Mouse (Mus musculus) stomach, embryonic 16.5 days (tissue): ENCODE measurements at regions not wholly inside any gene's neighbourhood (a gene's known extent, or its start where the extent isn't known, plus 50 kb on each side); places are given as distances from the start of the nearest gene placed in this dataset.

Experiments used
- ATAC-seq: fragments of 200-750 bp; cut with Nextera tagmentation; 2 replicates; pipeline ENCODE4 v1.8.0; 2017; ENCODE audit warnings: moderate number of reproducible peaks, moderate TSS enrichment; ENCODE audit not compliant: insufficient read depth, low FRiP score
- H3K27ac ChIP-seq: fragments of 300-500 bp; sonication (generic); 2 replicates; pipeline ENCODE4 v1.5.1; 2014; ENCODE audit warnings: low read length
- H3K27me3 ChIP-seq: fragments of 300-500 bp; sonication (generic); 2 replicates; pipeline ENCODE4 v1.6.1; 2014; ENCODE audit warnings: low read length, control low read depth, mixed read lengths; ENCODE audit not compliant: control insufficient read depth, insufficient read depth
- H3K36me3 ChIP-seq: fragments of 300-500 bp; sonication (generic); 2 replicates; pipeline ENCODE4 v1.6.1; 2014; ENCODE audit warnings: low read length; ENCODE audit not compliant: control insufficient read depth, insufficient read depth
- H3K4me1 ChIP-seq: fragments of 300-500 bp; sonication (generic); 2 replicates; pipeline ENCODE4 v1.6.1; 2014; ENCODE audit warnings: low read length, control low read depth, mixed read lengths; ENCODE audit not compliant: control insufficient read depth, insufficient read depth
- H3K4me2 ChIP-seq: fragments of 300-500 bp; sonication (generic); 2 replicates; pipeline ENCODE4 v1.6.1; 2014; ENCODE audit warnings: low read depth, low read length, mixed read lengths
- H3K4me3 ChIP-seq: fragments of 300-500 bp; sonication (generic); replicated peaks from 2 replicates; pipeline ENCODE4 v1.5.1; 2014; ENCODE audit warnings: mild to moderate bottlenecking, low read length
- H3K9ac ChIP-seq: fragments of 300-500 bp; sonication (generic); 2 replicates; pipeline ENCODE4 v1.6.1; 2014; ENCODE audit warnings: low read length
- H3K9me3 ChIP-seq: fragments of 300-500 bp; sonication (generic); replicated peaks from 2 replicates; pipeline ENCODE4 v1.6.1; 2016; ENCODE audit warnings: low read length, control low read depth; ENCODE audit not compliant: control insufficient read depth
- WGBS: fragments of 180-500 bp; shearing (Covaris S2); extraction: QIAGEN DNeasy Blood & Tissue Kit; methylation state at CpG from one replicate; pipeline ENCODE4 v1.1.7; 2014; 5-methylcytosine and 5-hydroxymethylcytosine counted together

DNA sequence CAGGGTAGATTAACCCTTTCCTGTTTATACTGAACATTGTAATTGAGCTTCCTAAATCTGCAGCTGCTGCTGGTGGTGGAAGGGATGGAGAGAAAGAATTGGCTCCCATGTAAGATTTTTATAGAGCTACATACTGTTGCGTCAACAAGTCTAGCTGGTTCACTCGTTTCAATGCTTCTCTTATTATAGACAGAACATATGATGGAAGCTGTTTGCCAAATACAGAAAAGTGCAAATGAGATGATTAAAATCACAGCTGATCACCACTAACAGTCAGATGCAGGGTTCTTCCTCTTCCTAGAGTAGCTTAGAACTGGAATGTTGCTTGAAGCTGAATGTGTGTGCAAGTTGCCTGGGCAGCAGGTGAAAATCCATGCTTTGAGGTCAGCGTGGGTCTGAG lies 152.8 kb downstream of the Ackr3 start:
- no peak overlapping the region for H3K4me2 ChIP-seq
- no peak for ATAC-seq
- H3K36me3 ChIP-seq, result no peaks in the 10 kb centered on the region
- H3K9me3 ChIP-seq, result no peaks in the 10 kb centered on the region
- H3K9ac ChIP-seq, result no peak overlapping the region
- no peaks in the 10 kb centered on the region for H3K27me3 ChIP-seq
- 78% methylated on average over 3 of the region's 3 CpGs for WGBS
- H3K27ac ChIP-seq, result no peak overlapping the region
- H3K4me3 ChIP-seq, result no peak overlapping the region
- H3K4me1 ChIP-seq, result peaks cover 20% of the 10 kb centered on the region

DNA sequence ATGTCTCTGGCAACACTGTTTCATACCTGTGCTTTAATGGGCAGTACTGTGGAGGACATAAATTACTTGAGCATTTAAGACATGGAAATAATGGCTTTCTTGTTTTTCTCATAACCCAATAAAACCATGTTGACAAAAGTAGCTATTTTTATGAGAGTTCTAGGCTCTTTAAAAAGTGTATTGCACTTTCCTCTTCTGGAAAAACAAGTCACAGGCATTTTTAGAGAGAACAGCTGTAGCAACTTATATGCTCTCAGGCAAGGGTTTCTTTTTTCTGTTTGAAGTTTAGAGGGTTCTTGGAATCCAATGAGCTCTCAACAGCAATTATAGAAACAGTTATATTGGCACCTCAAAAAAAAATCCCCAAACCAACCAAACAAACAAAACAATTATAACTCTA lies 153.6 kb downstream of the Ackr3 start:
- H3K4me3 ChIP-seq, result no peak overlapping the region

GRCm38 (mm10) chr1:90358971-90359370 lies 155.2 kb downstream of the Ackr3 start:
- 77% methylated on average over 2 of the region's 2 CpGs for WGBS
- H3K4me2 ChIP-seq, result no peak overlapping the region
- no peaks in the 10 kb centered on the region for H3K27me3 ChIP-seq
- H3K4me3 ChIP-seq, result no peak overlapping the region
- H3K9ac ChIP-seq, result no peak overlapping the region
- no peaks in the 10 kb centered on the region for H3K9me3 ChIP-seq
- H3K4me1 ChIP-seq, result peaks cover 3% of the 10 kb centered on the region; the same call in 1 of the 2 replicates
- no peak for ATAC-seq
- no peak overlapping the region for H3K27ac ChIP-seq
- no peaks in the 10 kb centered on the region for H3K36me3 ChIP-seq

More for the DNA sequence above, 153.6 kb downstream of the Ackr3 start:
- Histone ChIP-seq H3K4me2 (no peak overlapping the region), H3K27me3 (no peaks in the 10 kb centered on the region), H3K9me3 (no peaks in the 10 kb centered on the region), H3K27ac (no peak overlapping the region), H3K9ac (no peak overlapping the region), H3K4me1 (peaks cover 19% of the 10 kb centered on the region), H3K36me3 (no peaks in the 10 kb centered on the region)
- no peak for ATAC-seq

- no peak for ATAC-seq
- 61% methylated on average over 3 of the region's 3 CpGs for WGBS
- Histone ChIP-seq H3K4me2 (no peak overlapping the region), H3K36me3 (no peaks in the 10 kb centered on the region), H3K4me1 (no peaks in the 10 kb centered on the region), H3K27me3 (no peaks in the 10 kb centered on the region), H3K4me3 (no peak overlapping the region), H3K27ac (no peak overlapping the region), H3K9ac (no peak overlapping the region), H3K9me3 (no peaks in the 10 kb centered on the region)
Measured at GRCm38 (mm10) chr1:90360065-90360464, 156.3 kb downstream of the Ackr3 start.

DNA sequence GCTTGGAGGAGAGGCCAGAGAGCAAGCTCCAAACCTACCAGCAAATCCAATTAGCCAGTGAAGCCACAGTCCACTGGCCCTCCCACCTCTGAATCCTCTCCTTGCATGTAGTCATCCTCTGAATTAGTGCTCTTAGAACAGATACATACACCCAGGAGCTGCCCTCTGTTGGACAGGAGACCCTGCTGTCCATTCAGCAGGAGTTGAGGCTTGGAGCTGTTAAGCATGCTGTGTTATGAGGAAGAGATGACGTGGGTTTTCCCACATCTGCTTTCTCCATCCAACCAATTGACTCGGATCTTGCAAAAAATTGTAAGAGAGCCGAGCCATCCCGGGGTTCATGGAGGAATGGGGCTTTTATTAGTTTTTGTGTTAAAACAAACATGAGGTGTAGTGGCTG lies 160.7 kb downstream of the Ackr3 start:
- no peaks in the 10 kb centered on the region for H3K9me3 ChIP-seq
- no peaks in the 10 kb centered on the region for H3K4me1 ChIP-seq
- no peak overlapping the region for H3K27ac ChIP-seq
- H3K4me2 ChIP-seq, result no peak overlapping the region
- WGBS, result 66% methylated on average over 4 of the region's 4 CpGs
- no peaks in the 10 kb centered on the region for H3K27me3 ChIP-seq
- no peak overlapping the region for H3K9ac ChIP-seq
- ATAC-seq, result no peak
- no peaks in the 10 kb centered on the region for H3K36me3 ChIP-seq
- no peak overlapping the region for H3K4me3 ChIP-seq

DNA sequence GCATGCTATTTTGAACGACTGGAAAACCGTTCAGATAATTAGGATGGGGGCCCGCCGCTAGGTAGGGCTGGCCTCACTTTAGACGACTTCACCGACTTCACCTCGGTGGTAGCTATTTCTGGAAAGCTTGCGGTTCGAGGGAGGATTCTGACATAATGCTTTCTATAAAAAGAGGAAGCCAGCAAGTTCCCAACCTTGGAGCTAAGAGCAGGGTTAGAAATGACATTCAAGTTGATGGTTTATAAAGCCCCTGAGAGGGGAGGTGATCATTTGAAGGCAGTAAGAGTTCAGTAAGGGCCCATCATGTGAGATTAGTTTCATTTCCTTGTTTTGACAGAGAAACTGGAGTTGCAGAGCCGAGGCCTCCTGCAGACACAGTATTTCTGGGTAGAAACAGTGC lies 164.8 kb downstream of the Ackr3 start:
- no peak overlapping the region for H3K4me2 ChIP-seq
- ATAC-seq, result no peak
- H3K9me3 ChIP-seq, result no peaks in the 10 kb centered on the region
- no peak overlapping the region for H3K9ac ChIP-seq
- H3K4me1 ChIP-seq, result no peaks in the 10 kb centered on the region
- no peaks in the 10 kb centered on the region for H3K36me3 ChIP-seq
- no peak overlapping the region for H3K27ac ChIP-seq
- no peak overlapping the region for H3K4me3 ChIP-seq
- H3K27me3 ChIP-seq, result no peaks in the 10 kb centered on the region
- 62% methylated on average over 10 of the region's 10 CpGs for WGBS

DNA sequence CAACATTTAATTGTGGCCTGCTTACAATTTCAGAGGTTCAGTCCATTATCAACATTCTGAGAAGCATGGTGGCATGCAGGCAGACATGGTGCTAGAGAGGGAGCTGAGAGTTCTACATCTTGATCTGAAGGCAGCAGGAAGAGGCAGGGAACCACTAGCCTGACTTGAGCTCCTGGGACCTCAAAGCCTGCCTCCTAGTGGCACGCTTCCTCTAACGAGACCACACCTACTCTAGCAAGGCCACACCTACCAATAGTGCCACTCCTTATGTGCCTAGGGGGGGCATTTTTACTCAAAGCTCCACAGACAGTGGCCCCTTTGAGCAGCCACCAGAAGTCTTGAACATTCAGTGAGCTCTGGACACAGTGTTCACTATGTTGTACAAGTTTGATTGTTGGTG lies 165.5 kb downstream of the Ackr3 start:
- H3K4me2 ChIP-seq, result no peak overlapping the region
- H3K27ac ChIP-seq, result no peak overlapping the region
- 80% methylated on average over 2 of the region's 2 CpGs for WGBS
- H3K4me3 ChIP-seq, result no peak overlapping the region
- no peaks in the 10 kb centered on the region for H3K4me1 ChIP-seq
- no peaks in the 10 kb centered on the region for H3K27me3 ChIP-seq
- no peak for ATAC-seq
- H3K9ac ChIP-seq, result no peak overlapping the region
- no peaks in the 10 kb centered on the region for H3K36me3 ChIP-seq
- H3K9me3 ChIP-seq, result no peaks in the 10 kb centered on the region

DNA sequence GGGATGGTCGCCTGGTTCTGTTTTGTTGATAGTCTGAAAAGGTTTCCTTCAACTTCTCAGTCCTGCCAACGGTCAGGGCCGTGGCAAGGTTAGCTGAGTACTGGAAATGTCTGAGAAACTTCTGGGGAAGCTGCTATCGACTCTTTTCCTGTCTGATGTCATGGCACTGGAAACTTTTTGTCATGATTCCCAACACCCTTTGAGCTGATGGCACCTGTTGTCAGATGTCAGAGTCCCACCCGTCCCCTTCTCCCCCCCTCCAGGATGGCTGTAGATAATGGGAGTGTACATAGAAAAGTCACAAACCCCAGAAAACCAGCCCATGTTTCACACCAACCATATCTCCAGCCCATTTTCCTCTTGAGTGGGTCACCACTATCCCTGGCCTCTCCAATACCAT lies 167.0 kb downstream of the Ackr3 start:
- ATAC-seq, result no peak

GRCm38 (mm10) chr1:90373001-90373400 lies 169.2 kb downstream of the Ackr3 start:
- Histone ChIP-seq H3K4me3 (no peak overlapping the region), H3K9ac (no peak overlapping the region), H3K27me3 (no peaks in the 10 kb centered on the region), H3K27ac (no peak overlapping the region), H3K9me3 (no peaks in the 10 kb centered on the region), H3K4me1 (no peaks in the 10 kb centered on the region), H3K4me2 (no peak overlapping the region), H3K36me3 (no peaks in the 10 kb centered on the region)
- 83% methylated on average over 5 of the region's 5 CpGs for WGBS
- no peak for ATAC-seq

More for the DNA sequence above, 167.0 kb downstream of the Ackr3 start:
- H3K27me3 ChIP-seq, result no peaks in the 10 kb centered on the region
- no peak overlapping the region for H3K4me2 ChIP-seq
- H3K36me3 ChIP-seq, result no peaks in the 10 kb centered on the region
- no peak overlapping the region for H3K27ac ChIP-seq
- no peak overlapping the region for H3K9ac ChIP-seq
- 73% methylated on average over 5 of the region's 5 CpGs for WGBS
- H3K4me3 ChIP-seq, result no peak overlapping the region
- no peaks in the 10 kb centered on the region for H3K9me3 ChIP-seq
- no peaks in the 10 kb centered on the region for H3K4me1 ChIP-seq

DNA sequence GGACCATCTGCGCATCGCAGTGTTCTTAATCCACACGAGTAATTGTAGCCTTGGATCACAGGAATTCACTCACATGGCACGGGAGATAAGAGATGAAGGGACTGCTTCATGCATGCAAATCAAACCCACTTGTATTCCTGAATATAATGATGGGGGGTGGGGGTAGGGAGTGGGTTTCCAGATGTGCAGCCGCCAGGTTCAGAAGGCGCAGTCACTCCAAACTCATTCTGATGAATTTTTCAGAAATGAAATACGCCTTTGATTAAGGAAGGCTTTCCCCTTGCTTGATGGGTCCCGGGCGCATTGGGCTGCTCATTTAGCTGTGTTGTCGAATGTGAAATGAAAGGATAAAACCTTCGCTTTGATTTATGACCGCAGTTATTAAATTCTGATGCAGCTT lies 170.7 kb downstream of the Ackr3 start:
- ATAC-seq, result no peak
- Histone ChIP-seq H3K36me3 (no peaks in the 10 kb centered on the region), H3K27ac (no peak overlapping the region), H3K4me2 (no peak overlapping the region), H3K9ac (no peak overlapping the region), H3K4me1 (no peaks in the 10 kb centered on the region), H3K27me3 (no peaks in the 10 kb centered on the region), H3K9me3 (no peaks in the 10 kb centered on the region), H3K4me3 (no peak overlapping the region)
- 74% methylated on average over 12 of the region's 12 CpGs for WGBS
